Mouse (Mus musculus) NIH3T3 (cell line): ENCODE measurements around the gene Zdhhc14.
A peak's percentile ranks its signal among the peaks of the same experiment; 100 is the strongest.

Experiments
- DNase-seq: peaks from one replicate; pipeline ENCODE4 v3.0.0-alpha.2; 2012; ENCODE audit warnings: low read depth

Zdhhc14 gene

DNA sequence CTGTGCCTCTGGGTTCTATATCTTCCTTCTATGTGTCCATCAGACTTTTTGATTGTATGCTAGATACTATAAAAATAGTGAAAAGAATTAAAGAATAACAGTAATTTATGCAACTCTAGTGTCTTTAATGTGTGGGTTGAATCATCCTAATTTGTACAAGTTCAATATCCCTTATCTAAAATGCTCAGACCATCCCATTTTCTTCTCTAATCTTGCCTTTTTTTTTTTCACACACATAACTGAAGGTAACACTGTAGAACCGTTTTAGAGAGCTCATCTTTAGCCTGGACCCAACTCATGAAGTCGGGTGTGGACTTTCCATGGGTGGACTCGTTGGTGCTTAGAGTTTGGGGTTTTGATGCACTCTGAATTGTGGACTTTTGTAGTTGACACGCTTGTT lies 12.6 kb downstream of the Zdhhc14 start:
- no peak for DNase-seq

DNA sequence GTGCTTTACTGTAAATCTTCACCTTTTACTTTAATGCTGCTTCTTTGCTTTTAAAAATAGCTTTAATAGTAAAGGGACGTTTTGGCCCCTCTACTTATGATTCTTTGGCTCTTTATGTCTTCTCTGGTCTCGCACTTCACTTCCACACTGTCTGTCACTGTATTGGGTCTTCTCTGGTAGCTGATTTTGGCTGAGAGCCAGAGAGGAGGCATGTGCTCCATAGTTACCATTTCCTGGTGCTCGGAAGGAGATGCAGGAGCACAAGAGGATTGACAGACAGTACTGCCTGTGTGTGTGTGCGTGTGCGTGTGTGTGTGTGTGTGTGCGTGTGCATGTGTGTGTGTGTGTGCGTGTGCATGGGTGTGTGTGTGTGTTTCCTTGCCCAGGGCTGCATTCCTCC lies 14.2 kb downstream of the Zdhhc14 start:
- DNase-seq: no peak

DNA sequence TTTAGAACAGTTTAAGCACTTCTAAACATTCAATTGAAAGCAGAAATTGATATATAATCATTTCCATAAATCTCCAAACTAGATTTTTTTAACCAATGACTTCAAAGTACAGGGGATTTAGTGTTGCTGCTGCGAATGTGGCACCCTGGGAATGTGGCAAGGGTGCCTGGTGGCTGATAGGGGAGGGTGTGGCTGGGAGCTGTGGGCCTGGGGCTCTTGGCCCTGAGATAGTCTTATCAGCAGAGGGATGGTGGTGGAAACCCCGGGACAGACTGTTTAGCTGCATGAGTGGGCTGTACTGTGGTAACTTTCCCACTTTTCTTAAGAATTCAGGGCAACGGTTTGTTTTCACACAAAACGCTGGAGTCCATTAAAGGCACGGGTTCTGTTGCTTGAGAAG lies 14.6 kb downstream of the Zdhhc14 start:
- DNase-seq: no peak

DNA sequence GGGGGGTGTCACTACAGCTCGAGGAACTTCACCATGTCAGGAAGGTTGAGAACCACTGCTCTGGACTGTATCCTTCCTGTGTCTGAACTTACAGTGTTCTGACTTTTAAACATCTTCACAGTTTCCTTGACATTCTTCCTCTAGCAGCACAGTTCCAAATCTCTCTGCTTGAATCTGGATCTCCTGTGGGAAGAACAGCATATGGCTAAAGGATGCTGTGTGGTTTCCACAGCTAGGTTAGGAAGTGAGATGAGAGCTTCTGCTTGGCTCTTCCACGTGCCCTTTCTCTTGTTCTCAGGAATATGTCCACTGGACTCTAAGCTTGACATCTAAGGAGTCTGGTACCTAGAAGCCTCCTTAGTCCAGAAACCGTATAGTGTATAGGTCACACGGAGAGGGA lies 15.7 kb downstream of the Zdhhc14 start:
- DNase-seq: no peak

DNA sequence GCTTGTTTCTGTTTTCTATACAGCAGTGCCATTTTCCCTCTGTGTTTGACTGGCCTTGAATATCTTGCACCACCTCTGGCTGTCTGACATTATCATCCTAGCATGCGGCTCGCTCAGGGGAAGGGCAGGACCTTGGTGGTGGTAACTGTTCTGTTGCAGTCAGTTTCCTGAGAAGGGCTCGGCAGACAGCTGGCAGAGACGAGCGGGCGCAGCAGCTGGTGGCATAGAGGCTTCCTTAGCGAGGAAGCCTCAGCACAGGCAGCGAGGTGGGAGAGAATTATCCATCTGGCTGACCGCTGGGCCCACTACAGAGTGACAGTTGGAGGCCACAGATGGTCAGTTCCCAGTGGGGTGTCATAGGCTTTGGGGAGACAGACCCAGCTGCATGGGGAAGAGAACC lies 18.2 kb downstream of the Zdhhc14 start:
- no peak for DNase-seq

DNA sequence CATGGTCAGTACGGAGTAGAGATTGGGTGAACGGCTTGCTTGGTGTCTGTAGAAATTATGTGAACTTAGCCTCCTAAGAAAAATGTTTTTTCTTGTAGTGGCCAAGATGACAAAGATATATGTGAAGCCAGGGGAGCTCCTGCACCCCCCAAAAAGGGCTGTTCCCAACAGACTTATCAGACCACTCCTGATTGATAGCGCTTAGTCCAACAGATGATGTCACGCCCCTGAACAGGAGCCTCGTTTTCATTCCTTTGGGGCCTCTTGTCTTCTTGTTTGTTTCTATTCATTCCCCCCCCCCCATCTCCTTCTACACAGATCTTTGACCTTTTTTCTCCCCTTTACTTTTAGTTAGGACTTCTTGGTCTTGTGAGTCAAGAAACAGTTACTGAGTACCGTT lies 19.4 kb downstream of the Zdhhc14 start:
- DNase-seq: no peak

DNA sequence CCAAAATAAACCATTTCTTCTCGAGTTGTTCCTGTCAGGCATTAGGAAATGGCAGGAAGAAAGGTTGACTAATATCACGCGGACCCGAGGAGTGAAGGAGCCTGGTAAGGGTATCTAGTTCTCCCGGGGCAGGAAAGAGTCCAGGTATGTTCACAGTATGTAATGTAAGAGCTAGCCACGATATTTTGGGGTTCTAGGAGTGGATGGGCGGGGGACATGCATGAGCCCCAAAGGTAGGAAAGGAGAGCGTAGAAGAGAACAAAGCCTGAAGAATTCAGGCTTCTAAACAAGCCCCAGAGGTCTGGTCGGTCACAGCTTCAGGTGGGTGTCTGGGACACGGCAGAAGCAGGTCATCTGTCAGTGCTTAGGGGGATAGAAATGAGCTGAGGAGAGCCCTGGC lies 27.1 kb downstream of the Zdhhc14 start:
- DNase-seq: no peak

DNA sequence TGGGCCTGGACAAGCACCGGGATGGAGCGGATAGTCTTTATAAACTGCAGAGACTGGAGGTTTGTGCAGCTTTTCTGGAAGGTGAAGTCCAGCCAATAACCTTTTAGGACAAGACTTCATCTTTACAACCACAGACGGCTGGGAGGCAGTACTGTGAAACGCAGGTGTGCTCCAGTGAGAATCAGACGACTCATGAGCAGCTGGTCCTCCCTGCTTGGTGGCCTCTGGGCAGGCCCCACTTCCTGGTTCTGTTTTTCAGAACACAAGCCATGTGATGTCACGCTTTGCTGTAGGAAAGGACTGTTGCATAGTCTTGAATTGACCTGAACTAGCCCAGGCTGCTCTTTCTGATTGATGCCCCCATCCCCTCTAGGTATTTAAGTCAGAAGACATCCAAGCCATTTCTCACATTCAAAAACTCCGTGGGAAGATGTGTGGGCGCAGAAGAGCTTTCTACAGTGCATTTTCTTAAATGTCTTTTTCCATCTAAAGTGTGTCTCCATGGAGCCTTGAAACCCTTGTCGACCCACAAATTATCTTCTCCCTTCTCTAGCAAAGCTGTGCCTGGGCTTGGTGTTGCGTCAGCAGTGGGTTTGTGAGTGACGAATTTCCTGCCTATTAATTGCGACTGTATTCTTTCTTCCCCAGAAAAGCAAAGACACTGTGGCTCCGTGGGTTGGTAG lies 27.7 kb downstream of the Zdhhc14 start:
- no peak for DNase-seq

DNA sequence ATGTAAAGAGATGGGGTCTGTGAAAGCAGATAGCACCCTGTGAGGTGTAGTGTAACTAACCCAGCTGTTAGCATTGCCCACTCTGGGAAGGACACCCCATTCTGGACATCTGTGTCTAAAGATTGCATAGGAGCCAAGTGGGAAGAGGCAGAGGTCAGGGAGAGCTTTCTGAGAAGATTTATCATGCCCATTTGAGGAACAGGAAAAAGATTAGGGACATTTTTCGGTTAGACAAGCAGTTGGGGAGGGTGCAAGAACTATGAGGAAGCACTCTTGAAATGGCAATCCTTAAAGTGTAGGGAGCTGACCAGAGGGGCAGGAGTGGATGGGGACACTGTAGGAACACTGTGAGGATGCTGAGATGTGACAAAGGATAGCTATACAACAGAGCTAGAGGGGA lies 29.2 kb downstream of the Zdhhc14 start:
- DNase-seq: no peak

DNA sequence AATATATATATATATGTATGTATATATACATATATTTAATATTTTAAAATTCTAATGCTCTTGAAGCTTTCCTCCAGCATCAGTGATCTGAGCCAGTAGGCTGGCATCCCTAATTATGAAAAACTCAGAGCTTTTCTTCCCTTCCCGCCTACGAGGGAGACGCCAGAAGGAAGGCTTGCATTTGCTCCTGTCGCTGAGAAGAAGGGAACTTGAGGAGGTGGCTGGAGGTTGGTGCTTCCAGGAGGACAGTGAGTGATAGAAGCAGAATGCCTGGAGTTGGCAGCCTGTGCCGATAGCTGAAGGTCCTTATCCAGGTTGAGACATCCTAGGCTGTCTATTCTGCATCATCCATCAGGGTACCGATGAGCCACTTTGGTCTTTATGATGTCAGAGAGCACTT lies 37.2 kb downstream of the Zdhhc14 start:
- no peak for DNase-seq

DNA sequence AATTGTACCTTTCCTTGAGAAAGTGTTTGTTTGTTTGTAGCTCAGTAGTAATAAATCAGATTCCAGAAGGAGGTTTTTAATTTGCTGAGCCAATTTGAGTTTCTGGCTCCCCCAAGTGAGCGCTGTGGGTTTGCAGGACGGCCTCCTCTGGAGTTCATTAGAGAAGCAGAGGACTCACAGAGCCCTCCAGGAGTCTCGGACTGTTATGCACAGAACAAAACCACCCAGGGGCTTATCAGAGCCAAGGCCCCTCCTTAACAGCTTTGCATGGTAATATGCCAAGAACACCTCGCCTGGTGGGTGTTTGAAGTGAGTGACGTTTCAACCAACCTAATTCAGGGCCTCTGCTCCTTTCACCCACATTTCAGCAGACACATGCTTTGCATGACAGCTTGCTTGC lies 40.5 kb downstream of the Zdhhc14 start:
- DNase-seq: no peak

DNA sequence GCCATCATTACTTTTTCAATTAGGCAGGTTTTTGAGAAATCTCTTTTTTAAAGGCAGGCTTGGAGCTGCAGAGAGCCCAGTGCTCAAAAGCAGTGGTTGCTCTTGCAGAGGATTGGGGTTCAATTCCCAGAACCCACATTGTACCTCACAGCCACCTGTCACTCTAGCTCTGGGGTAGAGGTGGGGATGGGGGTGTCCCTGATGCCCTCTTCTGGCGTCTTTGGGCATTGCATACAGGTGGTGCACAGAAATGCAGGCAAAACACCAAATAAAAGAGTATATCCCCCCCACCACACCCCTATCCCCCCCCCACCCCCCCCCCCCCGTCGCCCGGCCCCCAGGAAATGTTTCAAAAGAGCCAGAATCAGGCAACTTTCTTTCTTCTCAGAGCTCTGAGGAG lies 43.0 kb downstream of the Zdhhc14 start:
- peak; percentile 4 for DNase-seq

DNA sequence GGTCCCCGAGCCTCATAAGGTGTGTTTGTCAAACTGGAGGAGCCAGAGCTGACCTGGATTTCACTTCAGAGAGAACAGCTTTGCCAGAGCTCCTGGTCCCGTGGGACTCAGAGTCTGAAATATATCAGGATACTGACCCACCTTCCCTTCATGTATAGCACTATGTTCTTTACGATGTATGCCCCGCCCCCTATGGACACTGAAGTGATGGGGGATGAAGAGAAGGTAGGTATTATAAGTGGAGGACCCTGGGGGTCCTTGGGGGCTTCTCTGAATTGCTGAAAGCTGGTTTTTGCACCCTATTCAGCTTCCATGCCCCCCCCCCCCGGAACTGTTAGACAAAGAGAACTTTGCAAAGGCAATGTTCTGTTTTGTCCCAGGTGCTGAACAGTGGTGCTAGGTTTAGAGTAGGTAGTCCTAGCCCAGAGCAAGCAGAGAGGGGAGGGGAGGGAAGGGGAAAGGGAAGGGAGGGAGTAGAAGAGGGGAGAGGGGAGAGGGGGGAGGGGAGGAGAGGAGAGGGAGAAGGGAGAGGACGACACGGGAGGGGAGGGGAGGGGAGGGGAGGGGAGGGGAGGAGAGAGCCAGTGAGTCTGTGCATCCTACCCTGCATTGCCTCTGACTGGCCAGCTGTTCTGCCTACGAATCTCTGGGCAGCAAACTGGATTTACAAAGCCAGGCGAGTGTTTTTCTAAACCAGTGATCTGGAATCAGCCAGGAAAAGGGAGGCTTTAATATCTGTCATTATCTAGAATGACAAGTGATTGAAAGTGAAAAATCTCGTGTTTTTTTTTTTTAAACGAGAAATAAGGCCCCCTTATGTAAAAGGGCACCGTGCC lies 44.1 kb downstream of the Zdhhc14 start:
- no peak for DNase-seq

DNA sequence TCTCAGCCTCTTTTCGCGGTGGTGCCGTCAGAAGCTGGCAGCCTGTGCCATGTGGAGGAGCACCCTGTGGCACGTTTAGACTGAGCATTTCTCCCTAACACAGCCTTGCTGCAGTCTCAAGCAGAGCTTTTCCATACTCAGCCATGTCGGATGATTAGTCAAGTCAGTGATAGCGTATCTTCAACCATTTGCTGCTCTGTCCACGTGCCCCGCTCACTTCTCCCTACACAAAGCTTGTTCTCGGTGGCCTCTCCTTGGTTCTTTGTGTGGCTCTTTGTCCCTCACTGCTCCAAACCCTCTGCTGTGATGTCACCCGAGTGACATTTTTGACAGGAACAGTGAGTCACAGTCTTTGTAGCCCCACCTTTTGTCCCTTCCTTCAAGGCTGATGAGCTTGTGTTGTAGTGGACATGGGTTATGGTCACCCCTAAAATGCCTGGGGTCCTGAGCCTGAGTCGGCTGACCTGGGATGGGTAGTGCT lies 44.8 kb downstream of the Zdhhc14 start:
- no peak for DNase-seq

DNA sequence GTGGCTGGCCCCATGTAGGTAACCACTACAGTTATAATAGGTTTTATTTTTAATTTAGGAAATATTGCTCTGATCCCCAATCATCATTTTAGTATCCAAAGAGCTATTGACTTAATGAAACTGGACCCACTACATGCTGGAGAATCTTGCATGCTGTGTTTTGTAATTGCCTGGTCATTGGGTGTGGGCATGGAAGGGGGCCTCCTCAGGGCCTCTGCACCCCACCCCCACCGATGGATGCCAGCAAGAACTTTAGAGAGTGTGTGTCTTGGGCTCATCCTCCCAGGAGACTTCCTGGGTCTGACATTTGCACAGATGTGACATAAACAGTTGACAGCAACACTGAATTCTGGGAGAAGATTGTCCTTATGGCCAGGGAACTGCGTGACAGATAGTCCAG lies 49.8 kb downstream of the Zdhhc14 start:
- no peak for DNase-seq

DNA sequence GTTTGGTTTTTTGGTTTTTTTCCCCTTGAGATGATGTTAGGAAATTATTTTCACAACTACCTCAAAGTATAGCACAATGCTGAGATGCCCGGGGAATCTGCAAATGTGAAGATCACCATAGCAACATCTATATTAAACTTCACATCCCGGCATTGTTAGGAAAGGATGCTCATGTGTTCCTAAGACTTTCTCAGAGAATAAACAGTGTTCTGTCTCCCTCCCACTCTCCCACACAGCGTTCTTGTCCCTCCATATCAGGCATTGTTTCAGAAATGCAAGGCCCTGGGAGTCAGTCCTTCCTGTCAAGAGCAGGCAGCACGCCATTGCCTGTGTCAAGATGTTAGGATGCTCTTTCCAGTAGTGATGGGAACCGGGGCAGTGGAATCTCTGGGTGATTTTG lies 51.7 kb downstream of the Zdhhc14 start:
- DNase-seq: no peak

DNA sequence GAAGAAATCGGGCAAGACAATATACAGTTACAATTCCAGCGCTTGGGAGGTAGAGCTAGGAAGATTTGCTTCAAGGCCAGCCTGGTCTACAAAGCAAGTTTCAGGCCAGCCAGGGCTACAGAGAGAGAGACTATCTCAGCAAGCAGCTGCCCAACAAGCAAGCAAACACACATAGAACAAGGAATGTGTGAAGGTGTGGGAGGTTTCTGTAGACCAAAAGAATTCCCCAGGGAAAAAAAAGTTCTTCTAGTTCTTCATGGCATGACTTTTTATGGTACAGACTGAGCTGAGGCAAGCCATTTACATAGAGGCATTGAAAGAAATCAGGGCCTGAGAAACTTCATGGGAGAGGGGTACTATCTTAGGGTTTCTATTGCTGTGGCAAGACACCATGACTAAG lies 52.7 kb downstream of the Zdhhc14 start:
- DNase-seq: no peak

DNA sequence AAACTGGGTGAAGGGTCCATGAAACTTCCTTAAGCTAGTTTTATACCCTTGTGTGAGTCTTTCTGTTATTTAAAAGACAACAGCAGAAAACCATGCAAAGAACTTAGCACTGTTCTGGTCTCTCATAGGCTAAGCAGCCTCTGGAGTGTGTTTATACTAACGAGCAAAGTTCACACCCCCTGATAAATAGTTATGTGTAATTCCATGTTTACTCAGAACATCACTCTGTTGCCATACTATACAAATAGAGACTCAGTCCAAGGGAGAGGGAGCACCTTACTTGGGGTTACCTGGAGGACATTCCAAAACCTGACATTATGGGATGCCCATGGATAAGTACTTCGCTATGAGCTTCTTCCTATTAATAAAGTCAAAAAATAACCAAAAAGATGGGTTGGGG lies 56.2 kb downstream of the Zdhhc14 start:
- no peak for DNase-seq

DNA sequence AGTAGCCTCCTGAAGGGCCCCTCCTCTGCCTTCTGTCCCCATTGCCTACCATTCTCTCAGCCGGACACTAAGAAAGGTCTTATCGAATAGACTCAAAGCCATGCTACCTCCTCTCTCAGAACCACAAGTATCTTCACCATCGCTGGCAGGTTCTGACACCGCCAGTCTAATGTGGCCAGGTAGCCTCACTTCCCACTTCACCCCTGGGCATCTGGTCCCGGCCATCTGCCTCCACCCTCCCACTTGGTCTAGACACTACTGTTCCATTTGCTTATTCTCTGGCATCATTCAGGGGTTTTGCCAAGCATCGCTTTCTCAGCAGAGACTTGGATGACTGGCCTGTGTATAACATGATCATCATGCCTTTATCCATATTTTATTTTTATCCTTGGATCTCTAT lies 57.1 kb downstream of the Zdhhc14 start:
- DNase-seq: no peak

DNA sequence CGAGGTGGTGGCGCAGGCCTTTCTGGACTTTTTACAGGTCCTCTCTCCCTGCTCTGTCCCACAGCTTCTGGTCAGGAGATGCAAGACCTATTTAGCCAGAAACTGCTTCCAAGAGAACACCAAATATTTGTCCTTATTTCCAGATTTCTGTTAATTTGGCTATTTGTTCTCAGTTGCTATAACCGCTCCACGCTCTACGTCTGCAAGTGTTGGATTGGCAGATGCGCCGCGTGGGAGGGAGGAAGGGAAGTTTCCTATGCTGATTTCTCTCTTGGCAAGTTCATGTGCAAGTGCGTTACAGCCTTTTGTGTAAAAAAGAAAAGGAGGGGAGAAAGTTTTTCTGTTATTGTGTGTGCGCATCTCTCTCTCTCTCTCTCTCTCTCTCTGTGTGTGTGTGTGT lies 58.1 kb downstream of the Zdhhc14 start:
- DNase-seq: no peak

DNA sequence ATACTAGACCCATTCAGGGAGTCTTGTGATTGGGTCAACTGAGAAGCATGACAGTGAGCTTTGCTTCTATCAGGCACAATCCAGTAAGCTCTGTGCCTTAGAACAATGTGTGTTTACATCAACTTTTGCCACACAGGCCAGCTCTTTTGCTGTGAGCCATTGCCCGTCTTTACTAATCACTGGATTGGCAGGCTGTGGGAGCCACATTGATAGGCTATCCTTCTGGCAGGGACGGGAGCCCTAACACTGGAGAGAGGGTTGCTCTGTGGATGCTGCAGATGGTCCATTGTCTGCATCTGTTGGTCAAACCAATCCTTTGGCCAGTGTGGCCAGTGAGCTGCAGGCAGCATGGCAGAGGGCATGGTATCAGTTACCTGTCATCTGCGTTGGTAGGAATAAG lies 58.8 kb downstream of the Zdhhc14 start:
- no peak for DNase-seq

DNA sequence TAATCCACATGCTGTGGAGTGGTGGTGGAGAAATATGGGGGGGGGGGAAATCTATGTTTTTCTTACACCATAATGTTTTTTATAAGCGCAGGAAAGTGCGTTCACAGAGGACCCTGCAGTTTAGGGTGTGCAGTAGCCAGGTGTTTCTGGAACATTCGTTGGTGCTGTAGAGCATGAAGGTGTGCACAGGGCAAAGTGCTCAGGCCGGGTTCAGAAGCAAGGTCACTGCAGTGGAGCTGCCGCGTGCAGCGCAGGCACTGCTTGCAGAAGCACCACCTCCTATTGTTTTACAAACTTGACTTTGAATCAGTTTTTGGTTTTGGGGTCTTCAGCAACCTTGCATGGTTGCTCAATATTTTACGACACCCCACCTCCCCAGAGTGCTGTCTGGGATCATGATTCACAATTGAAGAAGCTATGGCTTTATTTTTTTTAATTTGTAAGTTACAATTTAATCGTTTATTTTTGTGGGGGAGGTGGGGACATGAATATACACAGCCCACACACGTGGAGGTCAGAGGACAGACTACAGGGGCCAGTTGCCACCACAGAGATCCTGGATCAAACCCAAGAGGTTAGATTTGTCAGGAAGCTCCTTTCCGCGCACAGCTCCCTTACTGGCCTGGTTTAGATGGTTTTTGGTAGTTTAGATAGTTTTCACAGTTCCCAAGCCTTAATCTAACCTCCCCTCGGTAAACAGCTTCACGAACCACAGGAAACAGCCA lies 59.8 kb downstream of the Zdhhc14 start:
- no peak for DNase-seq

DNA sequence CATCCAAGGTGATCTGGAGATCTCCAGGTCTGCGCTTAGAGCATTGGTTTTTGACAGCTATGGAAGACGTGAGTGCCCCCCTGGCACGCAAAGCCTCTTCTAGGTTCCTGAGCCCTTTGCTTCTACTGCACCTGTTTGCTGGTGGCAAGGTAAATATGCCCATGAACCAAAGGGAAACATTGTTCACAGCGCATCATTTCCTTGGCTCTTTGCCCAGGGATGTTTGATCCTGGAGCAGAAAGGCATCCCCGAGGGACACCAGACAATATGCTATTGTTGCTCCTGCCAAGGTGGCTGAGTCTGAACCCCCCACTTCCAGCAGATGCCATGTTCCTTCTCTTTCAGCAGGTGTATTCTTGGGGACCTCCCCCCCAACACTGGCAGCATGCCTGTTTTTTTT lies 61.2 kb downstream of the Zdhhc14 start:
- no peak for DNase-seq
